Mouse (Mus musculus): ENCODE results near the gene Ifrd2.
A peak's percentile ranks its signal among the peaks of the same experiment; 100 is the strongest.

Gene Ifrd2

GRCm38 (mm10) chr9:107596619-107597569, 9.5 kb downstream of the Ifrd2 start:
- no peak for DNase-seq (ENCODE audit: low read depth in 1 of 2, low spot score in 2 of 2)

GRCm38 (mm10) chr9:107598385-107598784, 10.9 kb downstream of the Ifrd2 start:
- DNase-seq (ENCODE audit: low read depth in 1 of 2, low spot score in 2 of 2): no peak

- DNase-seq (ENCODE audit: low read depth in 1 of 2, low spot score in 2 of 2): no peak
Observed at GRCm38 (mm10) chr9:107599433-107599832, 12.0 kb downstream of the Ifrd2 start.

DNA sequence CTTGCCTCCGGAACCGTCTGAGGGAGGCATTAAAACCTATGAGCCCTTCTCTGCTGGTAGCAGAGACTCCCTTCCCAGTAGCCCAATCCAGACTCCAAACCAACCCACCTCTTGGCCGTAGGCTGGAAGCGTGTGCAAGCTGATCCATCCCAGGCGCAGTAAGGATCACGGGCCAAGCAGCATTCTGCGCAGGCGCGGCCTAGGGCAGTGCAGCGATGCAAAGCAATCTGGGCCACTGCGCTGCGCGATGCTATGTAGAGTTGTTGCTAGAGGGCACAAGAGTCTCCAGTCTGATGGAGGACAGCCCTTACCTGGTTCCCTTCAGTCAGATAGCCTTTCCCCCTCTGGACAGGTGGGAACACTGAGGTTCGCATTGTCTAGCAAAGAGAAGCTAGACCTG, 12.4 kb downstream of the Ifrd2 start:
- no peak for DNase-seq (ENCODE audit: low read depth in 1 of 2, low spot score in 2 of 2)

DNA sequence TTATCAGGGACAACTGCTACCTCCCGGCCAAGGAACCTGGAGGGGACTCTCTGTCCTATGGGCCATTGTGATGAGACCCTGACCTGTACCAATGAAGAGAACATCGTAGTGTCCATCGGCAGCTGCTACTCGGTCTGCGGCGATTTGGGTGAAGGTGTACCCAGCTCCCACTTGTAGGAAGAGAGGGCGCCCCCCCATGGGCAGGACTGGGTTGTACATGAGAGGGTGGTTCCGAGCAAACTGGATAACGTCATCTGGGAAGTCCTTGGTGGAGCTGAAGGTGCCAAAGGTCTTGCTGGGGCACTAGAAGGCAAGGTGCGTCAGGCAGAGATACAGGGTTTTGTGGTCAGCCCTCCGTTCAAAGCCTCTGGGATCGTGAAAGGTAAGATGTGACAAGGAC, 13.3 kb downstream of the Ifrd2 start:
- no peak for DNase-seq (ENCODE audit: low read depth in 1 of 2, low spot score in 2 of 2)

DNA sequence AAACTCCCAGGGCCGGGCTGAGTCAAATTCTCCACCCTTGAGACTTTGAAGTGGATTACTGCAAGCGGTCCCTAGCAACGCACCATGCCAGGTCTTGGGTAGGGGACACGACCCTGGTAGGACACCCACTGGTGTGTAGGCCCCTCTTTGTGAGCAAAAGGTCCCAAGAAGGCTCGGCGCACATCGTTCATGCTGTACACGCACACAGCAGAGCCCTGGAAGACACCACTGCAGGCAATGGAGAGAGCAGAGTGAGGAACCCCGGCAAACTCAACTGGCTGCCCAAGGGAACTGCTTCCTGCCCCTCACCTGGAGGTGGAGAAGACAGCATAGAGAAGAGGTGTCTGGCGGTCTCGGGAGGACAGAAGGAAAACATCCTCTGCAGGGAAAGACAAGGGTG, 13.8 kb downstream of the Ifrd2 start:
- no peak for DNase-seq (ENCODE audit: low read depth in 1 of 2, low spot score in 2 of 2)

DNA sequence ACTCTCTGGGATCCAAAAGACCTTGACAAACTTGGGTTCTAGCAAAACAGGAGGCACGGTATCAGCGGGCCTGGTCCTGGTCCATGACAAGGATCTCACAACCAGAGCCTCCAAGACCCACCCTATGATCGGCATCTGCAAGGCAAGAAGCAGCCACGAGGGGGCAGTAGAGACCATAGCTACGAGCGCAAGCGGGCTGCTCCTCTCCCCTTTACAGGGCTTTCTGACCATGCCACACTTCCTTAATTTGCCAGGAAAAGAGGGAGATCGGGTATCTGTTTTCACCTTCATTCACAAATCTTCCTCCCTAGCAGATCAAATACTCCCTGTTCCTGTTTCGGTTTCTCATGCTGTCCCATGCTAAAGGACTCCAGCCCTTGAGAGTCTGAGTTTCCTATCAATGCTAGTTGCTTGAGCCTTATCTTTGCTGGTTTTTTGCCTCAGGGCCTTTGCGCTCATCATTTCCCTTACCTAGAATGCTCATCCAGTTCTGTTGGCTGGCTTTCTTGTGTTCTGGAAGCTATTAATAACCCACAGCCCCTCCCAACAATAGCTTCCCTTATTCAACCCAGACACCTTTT, 14.7 kb downstream of the Ifrd2 start:
- peak; percentile 77 to 89 for DNase-seq (ENCODE audit: low read depth in 1 of 2, low spot score in 2 of 2)

- DNase-seq (ENCODE audit: low read depth in 1 of 2, low spot score in 2 of 2): no peak
Observed at GRCm38 (mm10) chr9:107603251-107603650, 15.8 kb downstream of the Ifrd2 start.

GRCm38 (mm10) chr9:107605041-107605661, 17.7 kb downstream of the Ifrd2 start:
- DNase-seq (ENCODE audit: low read depth in 1 of 2, low spot score in 2 of 2): no peak

- no peak for DNase-seq (ENCODE audit: low read depth in 1 of 2, low spot score in 2 of 2)
Observed at GRCm38 (mm10) chr9:107606591-107606990, 19.1 kb downstream of the Ifrd2 start.

- no peak for DNase-seq (ENCODE audit: low read depth in 1 of 2, low spot score in 2 of 2)
Observed at GRCm38 (mm10) chr9:107607036-107607435, 19.6 kb downstream of the Ifrd2 start.

- no peak for DNase-seq (ENCODE audit: low read depth in 1 of 2, low spot score in 2 of 2)
Observed at GRCm38 (mm10) chr9:107607653-107608245, 20.3 kb downstream of the Ifrd2 start.

DNA sequence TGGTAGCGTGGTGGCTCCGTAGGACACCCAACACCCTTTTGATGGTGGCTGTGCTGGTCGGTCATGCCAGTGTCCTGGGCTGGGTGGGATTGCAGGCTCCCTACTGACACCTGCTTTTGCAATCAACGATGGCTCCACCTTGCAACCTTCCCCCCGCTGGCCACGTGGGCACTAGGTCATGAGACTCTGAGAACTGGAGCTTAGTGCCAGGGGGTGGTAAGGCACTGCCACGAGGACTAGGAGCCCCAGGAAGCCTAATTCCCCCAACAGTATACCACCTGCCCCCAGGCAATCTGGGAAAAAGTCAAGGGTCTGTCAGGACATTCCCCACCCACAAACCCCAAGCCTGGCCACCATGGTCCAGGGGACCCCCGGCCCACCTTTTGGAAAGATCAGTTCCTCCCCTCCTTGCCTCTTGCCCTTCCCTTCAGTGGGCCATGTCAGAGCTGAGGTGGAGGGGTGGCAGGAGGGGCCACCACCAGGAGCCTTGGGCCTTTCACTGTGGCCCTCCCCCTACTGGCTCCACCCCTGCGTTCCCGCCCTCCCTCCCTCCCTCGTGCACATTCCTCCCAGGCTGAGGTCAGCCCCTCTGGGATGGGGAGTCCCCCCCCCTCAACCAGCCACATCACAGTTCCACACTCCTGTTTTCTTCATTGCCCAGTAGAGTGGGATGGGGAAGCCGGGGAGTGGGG, 21.4 kb downstream of the Ifrd2 start, which contains the start of gene Sema3b:
TSS of gene Sema3b (minus strand) at position 489 of the 692 bp plus-strand sequence.
- no peak for DNase-seq (ENCODE audit: low read depth in 1 of 2, low spot score in 2 of 2)

- DNase-seq (ENCODE audit: low read depth in 1 of 2, low spot score in 2 of 2): no peak
Observed at GRCm38 (mm10) chr9:107609433-107609830, 22.0 kb downstream of the Ifrd2 start.

DNA sequence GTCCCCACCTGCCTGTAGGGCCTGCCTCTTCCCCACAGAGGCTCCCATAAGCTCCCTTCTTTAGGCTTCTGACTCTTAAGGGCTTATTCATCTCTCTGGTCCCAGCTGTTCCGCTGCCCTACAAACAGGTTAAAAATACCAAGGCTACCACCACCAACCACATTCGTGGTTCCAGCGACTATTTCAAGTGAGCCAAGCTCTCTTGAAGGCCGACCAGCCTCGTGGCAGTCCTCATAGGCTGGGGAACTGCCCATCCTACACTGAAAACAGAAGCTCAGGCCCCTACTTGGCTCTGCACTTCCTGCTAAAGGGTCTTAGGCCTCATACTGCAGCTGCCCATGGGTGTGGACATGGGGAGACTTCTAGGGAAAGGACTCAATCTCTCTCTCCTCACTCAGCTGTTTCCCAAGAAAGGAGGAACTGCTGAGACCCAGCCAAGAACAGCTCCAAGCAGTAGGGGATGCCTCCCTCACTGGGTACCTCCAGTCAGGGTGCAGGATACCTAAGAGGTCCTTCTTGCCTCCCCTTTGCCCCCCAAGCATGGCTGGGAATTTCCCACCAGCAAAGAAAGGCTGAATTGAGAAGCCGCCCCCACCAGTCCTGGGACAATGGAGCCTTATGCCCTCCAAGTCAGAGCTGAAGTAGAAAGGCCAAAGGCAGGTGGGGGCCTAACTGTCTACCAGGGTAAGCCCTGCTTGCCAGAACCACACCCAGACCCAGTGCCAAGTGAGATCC, 24.2 kb downstream of the Ifrd2 start:
- DNase-seq (ENCODE audit: low read depth in 1 of 2, low spot score in 2 of 2): no peak

- peak; percentile 94 to 99 for DNase-seq (ENCODE audit: low read depth in 1 of 2, low spot score in 2 of 2)
Observed at GRCm38 (mm10) chr9:107612191-107612944, 24.9 kb downstream of the Ifrd2 start.

GRCm38 (mm10) chr9:107612945-107613569, 25.6 kb downstream of the Ifrd2 start:
- DNase-seq (ENCODE audit: low read depth in 1 of 2, low spot score in 2 of 2): no peak

DNA sequence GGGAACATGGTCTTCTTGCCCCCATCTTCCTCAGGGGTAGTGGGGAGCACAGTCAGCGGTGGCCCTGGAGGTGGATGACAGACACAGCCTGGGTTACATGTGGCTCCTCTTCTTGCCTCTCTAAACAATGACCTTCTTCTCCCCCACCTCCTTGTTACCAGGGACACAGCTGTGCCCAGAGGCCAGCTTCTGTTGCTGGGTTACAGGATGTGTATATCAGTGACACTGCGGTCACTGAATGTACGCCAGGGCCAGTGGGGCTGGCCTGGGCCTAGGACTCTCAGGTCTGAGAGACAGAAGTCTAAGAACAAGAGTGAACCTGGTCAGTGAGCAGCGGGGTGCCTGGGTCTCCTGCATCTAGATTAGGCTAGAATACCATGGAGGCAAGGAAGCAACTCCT, 27.6 kb downstream of the Ifrd2 start:
- DNase-seq (ENCODE audit: low read depth in 1 of 2, low spot score in 2 of 2): no peak

DNA sequence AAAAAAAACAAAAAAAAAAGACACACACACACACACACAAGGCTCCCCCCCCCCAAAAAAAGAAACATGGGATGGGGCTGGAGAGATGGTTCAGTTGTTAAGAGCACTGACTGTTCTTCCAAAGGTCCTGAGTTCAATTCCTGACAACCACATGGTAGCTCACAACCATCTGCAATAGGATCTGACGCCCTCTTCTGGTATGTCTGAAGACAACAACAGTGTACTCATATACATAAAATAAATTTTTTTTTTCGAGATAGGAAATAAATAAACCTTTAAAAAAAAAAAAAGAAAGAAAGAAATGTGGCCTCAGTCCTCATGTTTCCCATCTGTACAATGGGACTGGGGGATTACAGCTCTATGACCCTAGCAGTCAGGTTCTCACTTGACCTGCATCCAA, 30.0 kb downstream of the Ifrd2 start:
- no peak for DNase-seq (ENCODE audit: low read depth in 1 of 2, low spot score in 2 of 2)
